Mouse (Mus musculus): ENCODE results near the gene Cnpy1. TPM values are rescaled to one million over a fixed set of nuclear protein-coding genes. Genes with fewer than 3 reads are reported as not detected.

Gene Cnpy1
- polyA plus RNA-seq (2014; fragmentation: Illumina TruSeq; extraction: RNeasy Lipid Tissue Mini Kit (QIAGEN cat#74804); ENCODE audit: insufficient read depth, low read depth, low replicate concordance) = 0.09 TPM

GRCm38 (mm10) chr5:28245574-28245973 lies at the start of gene Cnpy1:
Cnpy1 (minus strand) TSS chr5:28245806.

GRCm38 (mm10) chr5:28165358-28166255 lies 80.0 kb downstream of the Cnpy1 start, which contains the start of gene En2:
En2 (plus strand) TSS chr5:28165694.

Other genes with a start within 250 kb of the Cnpy1 start
- gene Insig1, start 174.4 kb downstream of the Cnpy1 start, polyA plus RNA-seq (2014; fragmentation: Illumina TruSeq; extraction: RNeasy Lipid Tissue Mini Kit (QIAGEN cat#74804); ENCODE audit: insufficient read depth, low read depth, low replicate concordance) = 52.8 TPM
- gene En2, start 80.1 kb downstream of the Cnpy1 start, polyA plus RNA-seq (2014; fragmentation: Illumina TruSeq; extraction: RNeasy Lipid Tissue Mini Kit (QIAGEN cat#74804); ENCODE audit: insufficient read depth, low read depth, low replicate concordance) = not detected
- gene Rbm33, start 71.3 kb upstream of the Cnpy1 start, polyA plus RNA-seq (2014; fragmentation: Illumina TruSeq; extraction: RNeasy Lipid Tissue Mini Kit (QIAGEN cat#74804); ENCODE audit: insufficient read depth, low read depth, low replicate concordance) = 6.2 TPM
- 3.5 TPM for gene Shh, start 221.4 kb upstream of the Cnpy1 start, polyA plus RNA-seq (2014; fragmentation: Illumina TruSeq; extraction: RNeasy Lipid Tissue Mini Kit (QIAGEN cat#74804); ENCODE audit: insufficient read depth, low read depth, low replicate concordance)